Comparison of ENCODE assay signal across 9 mouse cellular contexts in the genomic region with DNA sequence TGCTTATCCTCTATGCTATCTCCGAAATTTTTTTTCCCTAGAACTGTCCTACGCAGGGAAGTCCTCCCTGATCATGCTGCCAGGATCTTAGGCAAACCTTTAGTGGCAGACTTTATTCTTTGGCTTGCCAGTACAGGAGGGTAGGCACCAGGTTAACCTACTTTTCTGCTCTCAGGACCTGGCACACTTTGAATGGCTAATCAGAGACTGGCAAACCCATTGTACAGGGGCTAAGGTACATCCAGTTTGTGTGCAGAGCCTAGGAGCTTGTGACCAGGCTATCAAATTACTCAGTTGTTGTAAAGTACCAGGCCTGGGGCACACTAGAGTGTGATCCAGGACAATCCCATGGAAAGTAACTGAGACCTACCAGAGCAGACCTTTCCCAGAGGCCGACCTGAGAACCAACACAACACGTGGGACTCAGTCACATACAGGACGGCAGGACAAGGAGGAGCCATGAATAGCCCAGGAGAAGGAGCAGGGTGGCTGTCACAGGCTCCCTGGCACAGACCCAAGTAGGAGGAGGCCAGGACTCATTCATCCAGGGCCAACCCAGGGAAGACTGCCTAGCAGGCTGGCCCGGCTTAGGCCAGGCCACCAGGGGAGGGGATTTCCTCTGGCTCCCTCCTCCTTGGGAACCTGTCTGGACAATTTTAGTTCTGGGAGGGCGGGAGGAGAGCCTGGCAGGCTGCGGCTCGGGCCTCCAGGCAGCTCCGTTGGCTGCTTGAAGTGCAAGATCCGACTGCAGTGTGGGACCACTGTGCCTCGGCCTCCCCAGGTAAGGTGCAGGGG. TPM values are rescaled to one million over a fixed set of nuclear protein-coding genes. Genes with fewer than 3 reads are reported as not detected.
A peak's percentile ranks its signal among the peaks of the same experiment; 100 is the strongest.
DNase-seq lines count a peak whose midpoint lies in the region; ATAC-seq lines count a peak whose summit lies in the region.
"Had no signal": no experiment of that assay in that cellular context is flagged by ENCODE, and none has a peak within 500 bp of the region (broad histone marks: within the 10 kb centered on the region; RNA-seq: fewer than 3 reads in every experiment).

Rhbdl2 (plus strand) TSS at position 684 of the 795 bp plus-strand sequence.

- H3K27me3 ChIP-seq in embryonic facial prominence, embryonic 10.5 days (replicated peaks; ENCODE audit: low read depth, poor library complexity, severe bottlenecking) = no peaks in the 10 kb centered on the region
- H3K27me3 ChIP-seq in intestine, embryonic 16.5 days (replicated peaks; ENCODE audit: control insufficient read depth, insufficient read depth, low read length) = no peaks in the 10 kb centered on the region
- H3K27me3 ChIP-seq in neural tube, embryonic 14.5 days (ENCODE audit: control insufficient read depth, insufficient read depth, low read length) = no peaks in the 10 kb centered on the region

- peak; percentile 35 for DNase-seq in left cerebral cortex, adult 11 months (ENCODE audit: low spot score)
- DNase-seq in left cerebral cortex, postnatal 36 days (ENCODE audit: low spot score in 2 of 2) = no peak
- peak; percentile 28 for DNase-seq in embryonic facial prominence, embryonic 10.5 days (ENCODE audit: low spot score)
- DNase-seq in heart, adult 11 months = peak; percentile 98
- peak; percentile 86 for DNase-seq in left cerebral cortex, postnatal 4 days
- no peak for DNase-seq in spleen, postnatal 4 days (ENCODE audit: low spot score in 2 of 2)

- H3K36me3 ChIP-seq in embryonic facial prominence, embryonic 10.5 days (replicated peaks) = no peaks in the 10 kb centered on the region
- no peaks in the 10 kb centered on the region for H3K36me3 ChIP-seq in intestine, embryonic 16.5 days (ENCODE audit: control insufficient read depth, insufficient read depth, low read length)
- no peaks in the 10 kb centered on the region for H3K36me3 ChIP-seq in neural tube, embryonic 14.5 days (ENCODE audit: control insufficient read depth, insufficient read depth, low read length)

- peak; percentile 91 for ATAC-seq in intestine, embryonic 16.5 days
- peak; percentile 88; the same call in 1 of the 2 replicates for ATAC-seq in neural tube, embryonic 14.5 days (ENCODE audit: low read depth)

- H3K4me2 ChIP-seq in intestine, embryonic 16.5 days (ENCODE audit: low read depth, low read length) = peak within 1 kb of the TSS; percentile 35
- H3K4me2 ChIP-seq in neural tube, embryonic 14.5 days (ENCODE audit: low read depth, low read length) = no peak within 1 kb of the TSS

- H3K27ac ChIP-seq in embryonic facial prominence, embryonic 10.5 days (replicated peaks) = no peak within 1 kb of the TSS; the same call in 1 of the 2 replicates
- no peak within 1 kb of the TSS; the same call in 1 of the 2 replicates for H3K27ac ChIP-seq in intestine, embryonic 16.5 days (ENCODE audit: low read length)
- no peak within 1 kb of the TSS for H3K27ac ChIP-seq in neural tube, embryonic 14.5 days (ENCODE audit: low read depth, low read length)

- WGBS in embryonic facial prominence, embryonic 10.5 days = 29% methylated on average over 12 of the region's 12 CpGs
- WGBS in intestine, embryonic 16.5 days = 26% methylated on average over 12 of the region's 12 CpGs
- 31% methylated on average over 12 of the region's 12 CpGs for WGBS in neural tube, embryonic 14.5 days

- H3K9me3 ChIP-seq in embryonic facial prominence, embryonic 10.5 days = no peaks in the 10 kb centered on the region
- no peaks in the 10 kb centered on the region for H3K9me3 ChIP-seq in intestine, embryonic 16.5 days (ENCODE audit: control insufficient read depth, low read length)
- no peaks in the 10 kb centered on the region for H3K9me3 ChIP-seq in neural tube, embryonic 14.5 days (ENCODE audit: control insufficient read depth, low read length)

- no peak within 1 kb of the TSS for H3K4me3 ChIP-seq in embryonic facial prominence, embryonic 10.5 days
- peak within 1 kb of the TSS; percentile 21 for H3K4me3 ChIP-seq in intestine, embryonic 16.5 days (ENCODE audit: low read length)
- H3K4me3 ChIP-seq in neural tube, embryonic 14.5 days (ENCODE audit: low read depth, low read length) = no peak within 1 kb of the TSS

- intact Hi-C loops in left cerebral cortex, postnatal 36 days (cut with DNase I) = no loop called here
- intact Hi-C loops in left cerebral cortex, postnatal 4 days (cut with DNase I) = no loop called here

- H3K9ac ChIP-seq in intestine, embryonic 16.5 days (ENCODE audit: low read depth, low read length) = peak within 1 kb of the TSS; percentile 33; the same call in 1 of the 2 replicates
- H3K9ac ChIP-seq in neural tube, embryonic 14.5 days (replicated peaks; ENCODE audit: low read depth, low read length) = no peak within 1 kb of the TSS

- H3K4me1 ChIP-seq in embryonic facial prominence, embryonic 10.5 days = peaks cover 11% of the 10 kb centered on the region
- peaks cover 9% of the 10 kb centered on the region; the same call in 1 of the 2 replicates for H3K4me1 ChIP-seq in intestine, embryonic 16.5 days (ENCODE audit: control insufficient read depth, insufficient read depth, low read length)
- no peaks in the 10 kb centered on the region for H3K4me1 ChIP-seq in neural tube, embryonic 14.5 days (ENCODE audit: control insufficient read depth, insufficient read depth, low read length)

RNA-seq across cellular contexts. Expression of gene Rhbdl2, which starts in this region (rescaled TPM):
- total RNA-seq in left cerebral cortex, postnatal 36 days (2021) = under 1 TPM; 0.57 to 0.91 TPM
- 0.35 and 0.57 TPM in 2 replicates for polyA plus RNA-seq in embryonic facial prominence, embryonic 10.5 days (2016; fragmentation: Nextera tagmentation; extraction: Ambion mirVana)
- polyA plus RNA-seq in intestine, embryonic 16.5 days (2015; fragmentation: Nextera tagmentation; extraction: Ambion mirVana) = 2.6 and 4.3 TPM in 2 replicates
- 1 to 10 TPM in 1 of 2 experiments, under 1 TPM in 1; 0.95 to 1.5 TPM for total RNA-seq in left cerebral cortex, postnatal 4 days (2021)
- 0.72 and 1.2 TPM in 2 replicates for polyA plus RNA-seq in neural tube, embryonic 14.5 days (2014; fragmentation: Nextera tagmentation; extraction: Ambion mirVana)
- total RNA-seq: hematopoietic stem cell, adult 5-6 weeks had no signal

Comparison
In these comparisons a context has a peak if more than half of its experiments do, and no peak if none do; other contexts are left out.
1. DNase-seq: peak in left cerebral cortex, adult 11 months (single experiment), heart, adult 11 months (single experiment) and left cerebral cortex, postnatal 4 days (single experiment); none in left cerebral cortex, postnatal 36 days (0 of 2) and spleen, postnatal 4 days (0 of 2).
2. Peak in DNase-seq in embryonic facial prominence, embryonic 10.5 days; RNA of the gene not detected or under 1 TPM.